Mouse (Mus musculus): ENCODE measurements at regions not wholly inside any gene's neighbourhood (a gene's known extent, or its start where the extent isn't known, plus 50 kb on each side); places are given as distances from the start of the nearest gene placed in this dataset.

DNA sequence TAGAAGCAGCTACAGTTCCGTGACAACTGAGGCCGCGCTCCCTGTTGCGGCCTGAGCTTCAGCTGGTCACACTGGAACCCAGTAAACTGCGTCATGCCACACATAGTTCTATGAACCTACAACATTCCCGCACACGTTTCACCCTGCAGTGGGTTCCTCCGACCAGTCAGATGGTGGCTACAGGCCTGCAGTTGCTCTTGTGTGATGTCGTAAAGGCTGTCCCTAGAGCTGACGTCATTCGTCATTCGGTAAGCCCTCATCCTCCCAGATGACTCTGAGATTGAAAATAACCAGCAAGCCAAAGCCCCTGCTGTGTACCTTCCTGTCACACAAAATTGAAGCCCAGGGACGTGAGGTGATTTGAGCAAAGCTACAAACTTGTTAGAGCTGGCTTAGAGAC is 126.7 kb downstream of the Psmg1 start:
- TF ChIP-seq POLR2A (IDR thresholded peaks at IDR 0.05; ENCODE audit: borderline replicate concordance, insufficient read depth, low read length) (no peak), CTCF (IDR thresholded peaks at IDR 0.05; ENCODE audit: borderline replicate concordance, insufficient read depth, low read depth, low read length) (no peak)
- 62% methylated on average over 13 of the region's 13 CpGs for WGBS
- Histone ChIP-seq H3K27me3 (ENCODE audit: control insufficient read depth, insufficient read depth, low read length) (no peaks in the 10 kb centered on the region), H3K27ac (ENCODE audit: insufficient read depth, low read length) (no peak overlapping the region), H3K4me3 (replicated peaks; ENCODE audit: insufficient read depth, low read depth, low read length) (no peak overlapping the region), H3K4me1 (ENCODE audit: control insufficient read depth, insufficient read depth, low read length) (peaks cover 10% of the 10 kb centered on the region)
- peak in 1 of 2 experiments; percentile 13 for DNase-seq

DNA sequence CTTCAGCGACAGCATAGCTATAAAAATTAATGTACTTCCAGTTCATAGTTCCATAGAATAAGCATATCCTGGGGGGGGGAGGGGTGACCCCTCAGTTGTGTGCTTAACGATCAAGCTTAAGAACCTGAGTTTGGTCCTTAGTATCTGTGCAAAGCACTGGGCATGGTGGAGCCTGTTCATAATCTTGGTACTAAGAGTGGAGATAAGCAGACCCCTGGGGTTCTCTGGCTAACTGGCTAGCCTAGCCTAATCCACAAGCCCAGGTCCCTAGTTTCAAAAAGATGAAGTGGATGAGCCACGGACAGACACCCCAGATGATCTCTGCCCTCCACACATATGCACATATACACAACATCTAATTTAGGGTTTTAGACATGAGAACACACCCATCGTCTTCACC is 127.2 kb downstream of the Psmg1 start:
- 96% methylated on average over 4 of the region's 4 CpGs for WGBS
- TF ChIP-seq POLR2A (IDR thresholded peaks at IDR 0.05; ENCODE audit: borderline replicate concordance, insufficient read depth, low read length), result no peak
- TF ChIP-seq CTCF (IDR thresholded peaks at IDR 0.05; ENCODE audit: borderline replicate concordance, insufficient read depth, low read depth, low read length), result no peak
- DNase-seq, result peak in 1 of 2 experiments; percentile 2
- Histone ChIP-seq H3K4me1 (ENCODE audit: control insufficient read depth, insufficient read depth, low read length) (peaks cover 10% of the 10 kb centered on the region), H3K4me3 (replicated peaks; ENCODE audit: insufficient read depth, low read depth, low read length) (no peak overlapping the region), H3K27me3 (ENCODE audit: control insufficient read depth, insufficient read depth, low read length) (no peaks in the 10 kb centered on the region), H3K27ac (ENCODE audit: insufficient read depth, low read length) (no peak overlapping the region)

DNA sequence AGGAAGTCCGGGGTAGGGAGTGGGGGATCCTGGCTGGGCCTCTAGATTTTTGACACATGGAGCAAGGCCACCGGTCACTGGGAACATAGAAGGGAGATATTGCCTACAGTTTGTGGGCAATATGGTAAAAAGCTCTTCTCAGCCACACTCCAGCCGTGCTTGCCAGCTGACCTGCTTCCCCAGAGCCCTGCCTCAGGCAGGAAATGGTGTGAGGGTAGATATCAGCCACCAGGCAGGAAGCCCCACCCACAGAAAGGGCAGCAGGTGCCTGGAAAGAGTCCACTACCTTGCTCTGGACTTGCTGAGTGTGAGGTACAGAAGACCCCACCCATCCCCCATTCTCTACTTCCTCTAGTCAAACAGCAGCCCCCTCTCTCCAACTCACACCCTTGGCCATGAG is 128.1 kb downstream of the Psmg1 start:
- no peak for DNase-seq
- Histone ChIP-seq H3K4me1 (ENCODE audit: control insufficient read depth, insufficient read depth, low read length) (peaks cover 10% of the 10 kb centered on the region), H3K27me3 (ENCODE audit: control insufficient read depth, insufficient read depth, low read length) (no peaks in the 10 kb centered on the region), H3K4me3 (replicated peaks; ENCODE audit: insufficient read depth, low read depth, low read length) (no peak overlapping the region), H3K27ac (ENCODE audit: insufficient read depth, low read length) (no peak overlapping the region)
- WGBS, result 80% methylated on average over 3 of the region's 3 CpGs
- TF ChIP-seq CTCF (IDR thresholded peaks at IDR 0.05; ENCODE audit: borderline replicate concordance, insufficient read depth, low read depth, low read length) (no peak), POLR2A (IDR thresholded peaks at IDR 0.05; ENCODE audit: borderline replicate concordance, insufficient read depth, low read length) (no peak)

DNA sequence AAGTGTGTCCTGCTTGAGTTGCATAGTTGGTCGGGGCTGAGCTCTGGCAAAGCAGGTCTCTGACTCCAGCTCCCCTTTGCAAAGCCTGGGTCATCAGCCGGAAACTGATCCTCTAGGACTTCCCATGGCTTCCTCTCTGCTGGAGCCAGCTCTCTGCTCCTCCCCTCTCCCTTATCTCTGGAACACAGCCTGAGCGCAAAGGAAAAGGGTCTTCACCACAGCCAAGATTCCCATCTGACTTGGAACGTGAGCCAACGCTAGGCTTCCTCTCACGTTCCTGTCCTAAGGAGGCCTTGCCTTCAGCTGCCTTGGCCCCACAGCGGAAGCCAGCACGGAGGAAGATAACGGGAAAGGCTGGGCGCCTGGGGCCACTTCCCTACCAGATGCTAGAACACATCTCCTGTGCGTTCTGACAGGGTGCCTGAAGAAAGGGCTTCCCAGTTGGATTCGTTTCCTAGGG is 129.5 kb downstream of the Psmg1 start:
- H3K27ac ChIP-seq (ENCODE audit: insufficient read depth, low read length), result no peak overlapping the region
- 52% methylated on average over 12 of the region's 12 CpGs for WGBS
- H3K27me3 ChIP-seq (ENCODE audit: control insufficient read depth, insufficient read depth, low read length), result no peaks in the 10 kb centered on the region
- H3K4me3 ChIP-seq (replicated peaks; ENCODE audit: insufficient read depth, low read depth, low read length), result no peak overlapping the region
- TF ChIP-seq CTCF (IDR thresholded peaks at IDR 0.05; ENCODE audit: borderline replicate concordance, insufficient read depth, low read depth, low read length) (no peak), POLR2A (IDR thresholded peaks at IDR 0.05; ENCODE audit: borderline replicate concordance, insufficient read depth, low read length) (no peak)
- peaks cover 10% of the 10 kb centered on the region for H3K4me1 ChIP-seq (ENCODE audit: control insufficient read depth, insufficient read depth, low read length)
- DNase-seq, result no peak

DNA sequence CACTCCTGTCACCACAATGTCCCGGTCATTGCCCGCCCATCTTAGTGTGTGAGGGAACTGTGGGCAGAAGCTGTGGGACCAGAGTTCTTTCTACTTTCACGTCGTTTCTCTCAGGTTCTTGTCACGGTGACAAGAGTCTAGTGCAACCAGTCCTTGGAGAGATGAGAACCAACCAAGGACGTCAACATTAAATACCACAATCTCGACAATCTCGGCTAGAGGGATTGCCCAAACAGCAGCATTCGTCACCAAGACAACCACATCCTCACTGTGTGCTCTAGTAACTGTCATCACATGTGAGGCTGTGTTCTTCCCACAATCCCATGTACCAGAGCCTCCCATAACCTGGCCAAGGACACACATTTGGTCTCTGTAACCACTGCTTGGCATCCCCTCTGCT is 129.9 kb downstream of the Psmg1 start:
- no peak overlapping the region for H3K4me3 ChIP-seq (replicated peaks; ENCODE audit: insufficient read depth, low read depth, low read length)
- WGBS, result 89% methylated on average over 9 of the region's 9 CpGs
- H3K4me1 ChIP-seq (ENCODE audit: control insufficient read depth, insufficient read depth, low read length), result peaks cover 10% of the 10 kb centered on the region
- no peak for DNase-seq
- no peak for TF ChIP-seq CTCF (IDR thresholded peaks at IDR 0.05; ENCODE audit: borderline replicate concordance, insufficient read depth, low read depth, low read length)
- no peak for TF ChIP-seq POLR2A (IDR thresholded peaks at IDR 0.05; ENCODE audit: borderline replicate concordance, insufficient read depth, low read length)
- no peak overlapping the region for H3K27ac ChIP-seq (ENCODE audit: insufficient read depth, low read length)
- H3K27me3 ChIP-seq (ENCODE audit: control insufficient read depth, insufficient read depth, low read length), result no peaks in the 10 kb centered on the region

DNA sequence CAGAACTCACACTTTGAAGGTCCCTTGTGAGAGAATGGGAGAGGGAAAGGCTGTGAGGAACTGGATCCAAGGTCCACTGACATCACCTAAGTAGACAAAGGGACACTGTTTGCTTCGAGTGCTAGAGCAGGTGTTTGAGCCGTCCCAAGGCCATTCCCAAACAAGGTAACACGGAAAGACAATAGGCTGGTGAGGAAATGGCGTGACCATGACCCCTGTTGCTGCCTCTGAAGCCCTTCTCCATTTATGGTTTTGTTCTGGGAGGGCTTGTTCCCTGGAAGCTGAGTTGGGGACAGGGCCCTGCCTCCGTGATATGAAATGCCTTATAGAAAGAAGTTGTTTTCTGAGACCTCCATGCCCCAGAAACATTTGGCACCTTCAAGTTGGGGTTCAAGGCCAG is 130.6 kb downstream of the Psmg1 start:
- Histone ChIP-seq H3K27me3 (ENCODE audit: control insufficient read depth, insufficient read depth, low read length) (no peaks in the 10 kb centered on the region), H3K27ac (ENCODE audit: insufficient read depth, low read length) (no peak overlapping the region), H3K4me1 (ENCODE audit: control insufficient read depth, insufficient read depth, low read length) (peaks cover 11% of the 10 kb centered on the region), H3K4me3 (replicated peaks; ENCODE audit: insufficient read depth, low read depth, low read length) (no peak overlapping the region)
- no peak for DNase-seq
- TF ChIP-seq POLR2A (IDR thresholded peaks at IDR 0.05; ENCODE audit: borderline replicate concordance, insufficient read depth, low read length) (no peak), CTCF (IDR thresholded peaks at IDR 0.05; ENCODE audit: borderline replicate concordance, insufficient read depth, low read depth, low read length) (no peak)
- 85% methylated on average over 5 of the region's 5 CpGs for WGBS

DNA sequence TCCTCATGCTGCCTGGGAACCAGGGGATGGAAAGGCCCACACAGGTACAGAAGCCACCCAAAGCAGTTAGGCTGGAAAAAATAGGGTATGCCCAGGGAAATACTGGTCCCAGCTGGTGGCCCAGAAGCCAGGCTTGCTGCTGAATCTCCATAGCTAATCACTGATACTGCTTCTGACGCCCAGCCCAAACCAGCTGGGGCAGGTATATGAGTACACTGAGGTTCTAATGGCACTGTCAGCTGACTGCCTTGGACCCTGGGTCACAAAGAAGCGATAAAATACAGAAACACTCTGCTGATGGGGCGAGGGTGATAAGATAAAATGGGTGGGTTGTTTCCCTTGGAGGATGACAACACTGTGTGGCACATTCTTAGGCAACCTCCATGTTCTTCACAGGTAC is 133.4 kb downstream of the Psmg1 start:
- WGBS, result 92% methylated on average over 3 of the region's 3 CpGs
- H3K27me3 ChIP-seq (ENCODE audit: control insufficient read depth, insufficient read depth, low read length), result no peaks in the 10 kb centered on the region
- TF ChIP-seq CTCF (IDR thresholded peaks at IDR 0.05; ENCODE audit: borderline replicate concordance, insufficient read depth, low read depth, low read length) (no peak), POLR2A (IDR thresholded peaks at IDR 0.05; ENCODE audit: borderline replicate concordance, insufficient read depth, low read length) (no peak)
- DNase-seq, result no peak
- H3K4me3 ChIP-seq (replicated peaks; ENCODE audit: insufficient read depth, low read depth, low read length), result no peak overlapping the region
- peaks cover 4% of the 10 kb centered on the region; the same call in 1 of the 2 replicates for H3K4me1 ChIP-seq (ENCODE audit: control insufficient read depth, insufficient read depth, low read length)
- no peak overlapping the region for H3K27ac ChIP-seq (ENCODE audit: insufficient read depth, low read length)

DNA sequence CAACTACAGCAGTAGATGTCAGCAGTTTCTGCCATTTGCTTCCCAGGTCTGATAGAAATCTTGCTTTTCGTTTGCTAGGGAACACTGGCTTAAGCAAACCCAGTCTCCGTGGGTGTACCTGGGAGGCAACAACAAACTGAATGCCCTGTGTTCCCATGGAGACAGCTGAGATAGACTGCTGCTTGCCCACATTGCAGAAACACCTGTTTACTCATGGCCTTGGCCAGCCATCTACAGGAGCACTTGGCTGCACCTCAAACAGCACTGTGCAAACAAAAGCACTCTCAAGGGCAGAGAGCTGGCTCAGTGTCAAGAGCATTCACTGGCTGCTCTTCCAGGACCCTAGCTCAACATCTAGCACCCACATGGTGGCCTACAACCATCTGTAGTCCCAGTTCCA is 135.5 kb downstream of the Psmg1 start:
- Histone ChIP-seq H3K4me3 (replicated peaks; ENCODE audit: insufficient read depth, low read depth, low read length) (no peak overlapping the region), H3K27ac (ENCODE audit: insufficient read depth, low read length) (no peak overlapping the region), H3K27me3 (ENCODE audit: control insufficient read depth, insufficient read depth, low read length) (no peaks in the 10 kb centered on the region), H3K4me1 (ENCODE audit: control insufficient read depth, insufficient read depth, low read length) (peaks cover 4% of the 10 kb centered on the region; the same call in 1 of the 2 replicates)
- peak in 1 of 2 experiments; percentile 13 for DNase-seq
- 27% methylated on average over 2 of the region's 2 CpGs for WGBS
- TF ChIP-seq CTCF (IDR thresholded peaks at IDR 0.05; ENCODE audit: borderline replicate concordance, insufficient read depth, low read depth, low read length) (no peak), POLR2A (IDR thresholded peaks at IDR 0.05; ENCODE audit: borderline replicate concordance, insufficient read depth, low read length) (no peak)
